Mouse (Mus musculus): Measurements from ENCODE around the gene Csrp2.

DNA sequence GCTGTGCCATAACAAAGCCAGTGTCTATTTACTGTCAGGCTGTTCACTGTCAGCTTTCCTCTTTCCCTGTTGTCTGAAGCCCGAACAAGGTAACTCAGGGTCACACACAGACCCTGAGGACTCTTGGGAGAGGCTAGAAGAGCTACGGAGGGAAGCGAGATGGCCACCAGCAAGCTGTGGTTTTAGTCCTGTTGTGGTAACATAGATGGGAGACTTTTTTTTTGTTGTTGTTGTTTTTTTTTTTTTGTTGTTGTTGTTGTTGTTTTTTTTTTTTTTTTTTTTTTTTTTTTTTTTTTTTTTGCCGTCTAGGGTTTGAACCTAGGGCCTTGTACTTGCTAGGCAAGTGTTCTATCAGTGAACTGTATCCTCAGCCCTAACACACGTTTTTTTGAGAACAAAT lies 14.0 kb downstream of the Csrp2 start:
- TF ChIP-seq CTCF (IDR thresholded peaks at IDR 0.05; ENCODE audit: low read depth, low read length) (no peak), POLR2A (IDR thresholded peaks at IDR 0.05; ENCODE audit: insufficient read depth, low read length) (no peak), EP300 (IDR thresholded peaks at IDR 0.05; ENCODE audit: insufficient read depth, low read depth, low read length) (no peak)
